Mouse (Mus musculus) forebrain, embryonic 11.5 days (tissue): ENCODE results near the gene 2610318N02Rik. TPM values are rescaled to one million over a fixed set of nuclear protein-coding genes. Genes with fewer than 3 reads are reported as not detected.
"Not testable (repeated sequence)": the region's sequence is repeated elsewhere in the genome, so short reads cannot be mapped to it uniquely, and the experiment has no call there.

Experiments used
- ATAC-seq: fragments of 200-750 bp; cut with Nextera tagmentation; replicated peaks from 2 replicates; pipeline ENCODE4 v1.8.0; 2017; ENCODE audit warnings: moderate TSS enrichment; ENCODE audit not compliant: low FRiP score
- DNase-seq: peaks from one replicate; pipeline ENCODE4 v3.0.0-alpha.2; 2017; ENCODE audit warnings: low spot score
- H3K27ac ChIP-seq: fragments of 300-500 bp; sonication (generic); 2 replicates; pipeline ENCODE4 v1.5.1; 2014; ENCODE audit warnings: low read depth, low read length
- H3K27me3 ChIP-seq: fragments of 300-500 bp; sonication (generic); 2 replicates; pipeline ENCODE4 v1.6.1; 2014; ENCODE audit warnings: mild to moderate bottlenecking, low read length, mixed read lengths; ENCODE audit not compliant: control insufficient read depth, insufficient read depth
- H3K36me3 ChIP-seq: fragments of 300-500 bp; sonication (generic); 2 replicates; pipeline ENCODE4 v1.6.1; 2014; ENCODE audit warnings: mild to moderate bottlenecking, low read length, moderate library complexity, mixed read lengths; ENCODE audit not compliant: control insufficient read depth, insufficient read depth
- H3K4me1 ChIP-seq: fragments of 300-500 bp; sonication (generic); replicated peaks from 2 replicates; pipeline ENCODE4 v1.6.1; 2014; ENCODE audit warnings: low read length, mixed read lengths; ENCODE audit not compliant: control insufficient read depth, insufficient read depth
- H3K4me2 ChIP-seq: fragments of 300-500 bp; sonication (generic); 2 replicates; pipeline ENCODE4 v1.6.1; 2014; ENCODE audit warnings: low read depth, mild to moderate bottlenecking, low read length, moderate library complexity, mixed read lengths; ENCODE audit not compliant: severe bottlenecking
- H3K4me3 ChIP-seq: fragments of 300-500 bp; sonication (generic); 2 replicates; pipeline ENCODE4 v1.5.1; 2014; ENCODE audit warnings: low read depth, low read length
- H3K9ac ChIP-seq: fragments of 300-500 bp; sonication (generic); 2 replicates; pipeline ENCODE4 v1.6.1; 2014; ENCODE audit warnings: low read length
- H3K9me3 ChIP-seq: fragments of 300-500 bp; sonication (generic); 2 replicates; pipeline ENCODE4 v1.6.1; 2016; ENCODE audit warnings: low read length, mixed read lengths; ENCODE audit not compliant: control insufficient read depth
- WGBS: fragments of 180-500 bp; shearing (Covaris S2); extraction: QIAGEN DNeasy Blood & Tissue Kit; methylation state at CpG from one replicate; pipeline ENCODE4 v1.1.7; 2014; 5-methylcytosine and 5-hydroxymethylcytosine counted together
- polyA plus RNA-seq: library from polyadenylated mRNA; unstranded; fragments of >200 nt; fragmentation: Nextera tagmentation; extraction: Ambion mirVana; gene quantifications from 2 replicates; pipeline ENCODE4 v1.2.1, GENCODE M21; 2014

Gene 2610318N02Rik
- 104 and 111 TPM in 2 replicates for polyA plus RNA-seq

GRCm38 (mm10) chr16:17124871-17125520, at the start of gene 2610318N02Rik:
2610318N02Rik (minus strand) TSS chr16:17125167.
- peaks cover 3% of the 10 kb centered on the region; the same call in 1 of the 2 replicates for H3K36me3 ChIP-seq
- H3K9me3 ChIP-seq: no peaks in the 10 kb centered on the region
- under 1% methylated on average over 25 of the region's 25 CpGs for WGBS

GRCm38 (mm10) chr16:17168049-17168448, 43.1 kb upstream of the 2610318N02Rik start:
- H3K27me3 ChIP-seq: no peaks in the 10 kb centered on the region
- DNase-seq (no peak), ATAC-seq (no peak)
- H3K9ac ChIP-seq: no peak overlapping the region
- H3K36me3 ChIP-seq: no peaks in the 10 kb centered on the region
- H3K4me3 ChIP-seq: no peak overlapping the region
- 90% methylated on average over 5 of the region's 5 CpGs for WGBS
- H3K27ac ChIP-seq: no peak overlapping the region
- H3K4me2 ChIP-seq: no peak overlapping the region
- H3K9me3 ChIP-seq: no peaks in the 10 kb centered on the region
- H3K4me1 ChIP-seq: no peaks in the 10 kb centered on the region

More at GRCm38 (mm10) chr16:17124871-17125520, at the start of gene 2610318N02Rik:
- peak; percentile 95 for ATAC-seq
- DNase-seq: peak; percentile 92
- Histone ChIP-seq H3K27ac (peak within 1 kb of the TSS; percentile 77), H3K9ac (peak within 1 kb of the TSS; percentile 88), H3K27me3 (no peaks in the 10 kb centered on the region), H3K4me3 (peak within 1 kb of the TSS; percentile 67), H3K4me2 (peak within 1 kb of the TSS; percentile 84), H3K4me1 (peaks cover 13% of the 10 kb centered on the region; the same call in 1 of the 2 replicates)

- Histone ChIP-seq H3K27ac (no peak overlapping the region), H3K4me3 (no peak overlapping the region), H3K9ac (no peak overlapping the region), H3K4me2 (no peak overlapping the region), H3K4me1 (no peaks in the 10 kb centered on the region), H3K27me3 (no peaks in the 10 kb centered on the region), H3K9me3 (no peaks in the 10 kb centered on the region), H3K36me3 (no peaks in the 10 kb centered on the region)
- DNase-seq (no peak), ATAC-seq (no peak)
Observed at GRCm38 (mm10) chr16:17167179-17167578, 42.2 kb upstream of the 2610318N02Rik start.

GRCm38 (mm10) chr16:17165478-17165877, 40.5 kb upstream of the 2610318N02Rik start:
- not testable (repeated sequence) for DNase-seq, H3K4me1 ChIP-seq, H3K9ac ChIP-seq, ATAC-seq, H3K4me3 ChIP-seq, H3K4me2 ChIP-seq, H3K27ac ChIP-seq, H3K36me3 ChIP-seq, H3K9me3 ChIP-seq, H3K27me3 ChIP-seq
- WGBS: 98% methylated on average over 1 of the region's 1 CpGs

GRCm38 (mm10) chr16:17154346-17154745, 29.4 kb upstream of the 2610318N02Rik start:
- no peaks in the 10 kb centered on the region for H3K27me3 ChIP-seq
- H3K4me3 ChIP-seq: no peak overlapping the region
- H3K4me2 ChIP-seq: no peak overlapping the region
- WGBS: 94% methylated on average over 2 of the region's 2 CpGs
- DNase-seq: no peak
- no peak overlapping the region for H3K9ac ChIP-seq
- ATAC-seq: no peak
- no peak overlapping the region for H3K27ac ChIP-seq
- H3K4me1 ChIP-seq: no peaks in the 10 kb centered on the region
- peaks cover 4% of the 10 kb centered on the region; the same call in 1 of the 2 replicates for H3K36me3 ChIP-seq
- no peaks in the 10 kb centered on the region for H3K9me3 ChIP-seq

- peak; percentile 48 for DNase-seq
- Histone ChIP-seq H3K4me3 (no peak overlapping the region), H3K27ac (no peak overlapping the region), H3K36me3 (0 out of 2 replicates have a peak, but pooled peaks cover 2% of the 10 kb centered on the region), H3K27me3 (peaks cover 9% of the 10 kb centered on the region), H3K9ac (no peak overlapping the region), H3K9me3 (no peaks in the 10 kb centered on the region), H3K4me2 (no peak overlapping the region), H3K4me1 (peaks cover 5% of the 10 kb centered on the region; the same call in 1 of the 2 replicates)
- WGBS: 92% methylated on average over 4 of the region's 4 CpGs
- ATAC-seq: no peak
Observed at GRCm38 (mm10) chr16:17151874-17152273, 26.9 kb upstream of the 2610318N02Rik start.

GRCm38 (mm10) chr16:17150520-17151258, 25.7 kb upstream of the 2610318N02Rik start:
- Histone ChIP-seq H3K9me3 (no peaks in the 10 kb centered on the region), H3K9ac (no peak overlapping the region), H3K36me3 (0 out of 2 replicates have a peak, but pooled peaks cover 2% of the 10 kb centered on the region), H3K27ac (no peak overlapping the region), H3K4me1 (peaks cover 5% of the 10 kb centered on the region; the same call in 1 of the 2 replicates), H3K27me3 (peaks cover 9% of the 10 kb centered on the region), H3K4me3 (no peak overlapping the region), H3K4me2 (no peak overlapping the region)
- DNase-seq (peak; percentile 46), ATAC-seq (no peak)
- WGBS: 88% methylated on average over 7 of the region's 7 CpGs

- H3K9ac ChIP-seq: no peak overlapping the region
- 8% methylated on average over 16 of the region's 16 CpGs for WGBS
- H3K9me3 ChIP-seq: no peaks in the 10 kb centered on the region
- ATAC-seq (peak; percentile 40), DNase-seq (peak; percentile 77)
- peaks cover 5% of the 10 kb centered on the region; the same call in 1 of the 2 replicates for H3K4me1 ChIP-seq
- H3K4me2 ChIP-seq: peak overlapping the region; percentile 98
- 0 out of 2 replicates have a peak, but pooled peaks cover 2% of the 10 kb centered on the region for H3K36me3 ChIP-seq
- peak overlapping the region; percentile 49 for H3K4me3 ChIP-seq
- no peak overlapping the region for H3K27ac ChIP-seq
- H3K27me3 ChIP-seq: peaks cover 9% of the 10 kb centered on the region
Observed at GRCm38 (mm10) chr16:17148084-17148483, 23.1 kb upstream of the 2610318N02Rik start.
